Mouse (Mus musculus) ES-Bruce4 (cell line): ENCODE results near the gene Gabra2.

Experiments used
- CTCF ChIP-seq: IDR thresholded peaks from one replicate; pipeline ENCODE4 v1.8.1; 2011; ENCODE audit warnings: low read depth, low read length
- EP300 ChIP-seq: IDR thresholded peaks from 2 replicates; pipeline ENCODE4 v1.6.1; 2011; ENCODE audit warnings: low read depth, low read length; ENCODE audit not compliant: insufficient read depth
- POLR2A ChIP-seq: IDR thresholded peaks from one replicate; pipeline ENCODE4 v1.8.1; 2011; ENCODE audit warnings: low read length; ENCODE audit not compliant: insufficient read depth

GRCm38 (mm10) chr5:71078861-71079260 lies 16.8 kb downstream of the Gabra2 start:
- TF ChIP-seq POLR2A (no peak), CTCF (no peak), EP300 (no peak)
